Mouse (Mus musculus) fat pad, adult 2 months (tissue): Measurements from ENCODE around the gene Ifi35.
"Not testable (repeated sequence)": the region's sequence is repeated elsewhere in the genome, so short reads cannot be mapped to it uniquely, and the experiment has no call there.

Experiments used
- DNase-seq: peaks from one replicate; pipeline ENCODE4 v3.0.0-alpha.2; 2011; ENCODE audit warnings: low read depth, low spot score; ENCODE audit errors: extremely low read depth

Gene Ifi35

DNA sequence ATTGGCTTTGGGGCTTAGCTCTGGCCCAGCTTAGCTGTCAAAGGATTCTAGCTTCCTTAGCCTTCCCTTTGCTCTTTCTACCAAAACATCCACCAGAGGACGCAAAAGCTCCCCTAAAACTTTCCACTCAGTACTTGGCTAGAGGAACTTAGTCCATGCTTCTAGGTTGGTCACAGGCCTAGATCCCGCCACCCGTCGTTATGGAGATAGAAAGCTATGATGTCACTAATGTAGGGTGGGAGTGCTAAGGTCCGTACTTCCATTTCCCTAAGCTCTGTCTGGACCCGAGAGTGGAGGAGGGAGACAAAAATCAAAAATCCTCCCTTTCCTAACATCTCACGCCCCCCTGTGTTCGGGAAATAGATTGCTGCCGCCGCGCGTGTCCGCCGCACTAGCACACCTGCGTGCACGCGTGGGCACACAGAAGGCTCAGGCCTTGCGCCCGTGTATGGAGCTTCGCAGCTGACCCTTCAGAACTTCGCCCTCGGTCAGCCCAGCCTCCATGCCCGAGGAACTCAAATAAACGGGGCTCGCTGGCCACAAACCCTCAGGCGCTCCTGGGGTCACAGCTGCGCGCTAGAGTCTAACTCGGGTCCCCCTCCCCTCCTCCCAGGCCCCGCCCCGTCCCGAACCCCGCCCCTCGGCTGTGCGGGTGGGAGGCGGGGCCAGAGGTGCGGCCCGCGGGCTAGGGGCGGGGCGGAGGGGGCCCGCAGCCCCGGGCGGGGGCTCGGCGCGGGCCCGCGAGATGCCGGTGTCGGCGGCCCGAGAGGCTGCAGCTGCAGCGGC is 19.5 kb downstream of the Ifi35 start:
- no peak for DNase-seq

DNA sequence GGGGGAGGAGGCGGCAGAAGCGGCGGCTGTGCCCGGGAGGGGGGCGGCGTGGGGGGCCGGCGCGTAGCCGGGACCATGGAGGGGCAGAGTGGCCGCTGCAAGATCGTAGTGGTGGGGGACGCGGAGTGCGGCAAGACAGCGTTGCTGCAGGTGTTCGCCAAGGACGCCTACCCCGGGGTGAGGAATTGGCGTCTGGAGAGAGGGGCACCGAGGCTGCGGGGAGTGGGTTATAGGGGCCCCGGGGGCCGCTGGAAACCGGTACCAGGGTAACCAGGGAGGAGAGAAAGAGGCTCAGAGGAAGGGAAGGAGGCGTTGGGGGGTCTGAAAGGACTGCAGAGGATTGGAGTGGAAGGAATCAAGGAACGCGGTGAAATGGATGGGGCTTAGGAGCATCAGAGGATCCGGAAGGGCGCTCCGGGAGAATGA is 20.1 kb downstream of the Ifi35 start:
- no peak for DNase-seq

DNA sequence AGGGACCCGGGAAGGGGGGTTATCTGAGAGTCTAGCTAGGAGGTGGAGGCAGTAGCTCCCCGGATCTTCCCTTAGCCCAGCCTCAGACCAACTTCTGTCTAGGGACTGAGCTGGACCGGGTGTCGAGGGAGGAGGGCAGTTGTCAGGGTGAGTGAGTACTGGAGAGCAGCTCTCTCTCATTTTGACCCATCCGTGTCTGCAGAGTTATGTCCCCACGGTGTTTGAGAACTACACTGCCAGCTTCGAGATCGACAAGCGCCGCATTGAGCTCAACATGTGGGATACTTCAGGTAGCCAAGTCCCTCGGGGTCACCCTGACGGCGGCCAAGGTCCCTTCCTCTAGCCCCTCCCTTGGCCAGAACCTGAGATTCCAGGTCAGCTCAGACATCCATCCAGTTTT is 20.5 kb downstream of the Ifi35 start:
- DNase-seq, result no peak

DNA sequence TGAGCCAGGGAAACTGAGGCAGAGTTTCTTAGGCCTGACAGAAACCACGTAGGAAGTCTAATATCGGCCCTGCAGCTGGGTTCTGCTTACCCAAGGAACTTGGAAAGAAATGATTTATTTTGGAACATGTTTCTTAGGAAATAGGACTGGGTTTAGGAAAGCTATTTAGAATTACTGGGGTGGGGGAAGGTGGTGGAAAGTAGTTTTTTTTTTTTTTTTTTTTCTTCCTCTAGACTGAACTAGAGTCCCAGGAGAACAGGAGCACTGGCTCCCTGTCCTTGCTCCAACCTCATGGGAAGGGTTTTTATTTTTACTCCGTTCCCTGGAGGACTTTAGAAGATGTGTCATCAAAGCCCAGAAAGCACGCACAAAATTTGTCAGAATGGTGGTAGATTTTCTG is 20.9 kb downstream of the Ifi35 start:
- no peak for DNase-seq

DNA sequence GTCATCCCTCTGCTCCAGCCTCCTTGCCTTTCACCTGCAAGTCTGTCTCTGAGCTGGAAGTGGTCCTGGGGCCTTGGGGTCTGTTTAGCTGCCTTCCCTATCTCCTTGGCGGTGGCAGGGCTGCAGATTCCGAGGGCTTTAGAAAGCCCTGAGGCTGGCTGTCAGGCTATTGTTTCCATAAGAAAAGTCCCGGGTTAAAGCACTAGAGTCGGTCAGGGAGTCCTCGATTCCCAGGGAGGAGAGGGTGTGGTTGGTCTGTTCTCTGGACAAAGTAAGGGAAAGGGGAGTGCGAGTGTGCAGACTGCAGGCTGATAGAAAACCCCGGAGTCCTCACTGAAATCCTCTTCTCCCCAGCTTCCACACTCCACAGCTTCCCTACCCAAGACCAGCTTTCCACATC is 22.0 kb downstream of the Ifi35 start:
- no peak for DNase-seq

DNA sequence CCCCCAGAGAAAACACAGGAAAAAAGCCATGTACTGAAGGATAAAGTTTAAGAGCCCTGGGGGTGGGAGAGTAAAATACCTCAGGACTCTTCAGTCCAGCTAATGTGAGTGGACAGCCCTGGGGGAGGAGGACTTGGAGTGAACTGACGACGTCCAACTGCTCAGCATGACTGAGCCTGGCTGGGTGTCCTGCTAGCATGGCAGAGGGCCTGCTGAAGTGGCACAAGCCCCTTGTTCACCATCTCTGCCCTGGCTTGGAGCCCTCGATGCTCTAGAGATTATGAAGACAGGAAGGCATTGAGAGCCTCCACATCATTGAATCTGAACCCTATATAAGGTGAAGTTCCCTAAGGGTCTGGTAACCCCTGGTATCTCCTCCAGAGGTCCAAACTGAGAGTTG is 23.7 kb downstream of the Ifi35 start:
- DNase-seq, result no peak

DNA sequence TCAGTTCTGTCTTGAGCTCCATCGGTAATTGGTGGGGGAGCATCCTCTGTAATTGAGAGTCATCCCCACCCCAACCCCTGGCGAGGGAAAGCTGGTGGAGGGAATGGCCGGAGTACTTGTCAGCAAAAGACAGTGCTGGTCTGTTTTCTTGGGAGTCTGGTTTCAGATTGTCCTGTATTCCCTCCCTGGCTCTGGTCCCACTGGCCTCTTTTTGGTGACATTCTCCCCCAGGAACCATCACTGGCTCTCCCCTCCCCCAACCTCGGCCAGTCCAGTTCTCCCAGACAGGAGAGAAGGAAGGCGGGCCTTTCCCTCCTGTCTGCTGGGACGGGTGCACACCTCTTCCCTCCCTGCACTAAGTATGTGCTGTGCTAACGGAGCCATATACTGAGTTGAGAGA is 24.1 kb downstream of the Ifi35 start:
- no peak for DNase-seq

DNA sequence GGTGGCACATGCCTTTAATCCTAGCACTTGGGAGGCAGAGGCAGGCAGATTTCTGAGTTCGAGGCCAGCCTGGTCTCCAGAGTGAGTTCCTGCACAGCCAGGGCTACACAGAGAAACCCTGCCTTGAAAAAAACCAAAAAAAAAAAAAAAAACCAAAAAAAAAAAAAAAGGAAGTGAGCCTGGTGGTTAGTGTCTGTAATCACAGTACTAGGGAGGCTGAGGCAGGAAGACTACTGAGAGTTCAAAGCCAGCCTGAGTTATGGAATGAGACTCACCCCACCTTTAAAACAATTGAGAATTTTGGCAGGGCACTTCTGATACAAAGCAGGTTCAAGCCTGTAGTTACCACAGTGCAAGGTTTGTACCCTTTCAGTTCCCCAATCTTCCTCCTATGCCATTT is 25.5 kb downstream of the Ifi35 start:
- not testable (repeated sequence) for DNase-seq

DNA sequence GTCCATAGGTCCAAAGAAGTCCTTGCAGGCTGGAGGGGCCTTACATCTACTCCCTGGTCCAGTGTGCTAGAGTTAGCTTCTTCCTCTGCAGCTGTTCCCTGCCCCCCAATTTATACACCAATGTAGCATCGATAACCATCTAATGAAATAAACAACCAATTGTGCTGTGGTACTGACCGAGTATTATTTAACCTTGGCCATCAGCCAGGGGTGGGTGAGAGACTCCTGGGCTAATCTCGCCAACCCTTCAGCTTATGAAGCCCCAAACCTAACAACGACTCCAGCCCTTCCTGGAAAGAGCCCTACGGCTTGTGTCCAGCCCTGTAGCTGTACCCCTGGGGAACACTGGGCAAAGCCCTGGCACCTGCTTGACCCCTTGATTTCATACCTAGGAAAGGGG is 26.1 kb downstream of the Ifi35 start:
- no peak for DNase-seq

DNA sequence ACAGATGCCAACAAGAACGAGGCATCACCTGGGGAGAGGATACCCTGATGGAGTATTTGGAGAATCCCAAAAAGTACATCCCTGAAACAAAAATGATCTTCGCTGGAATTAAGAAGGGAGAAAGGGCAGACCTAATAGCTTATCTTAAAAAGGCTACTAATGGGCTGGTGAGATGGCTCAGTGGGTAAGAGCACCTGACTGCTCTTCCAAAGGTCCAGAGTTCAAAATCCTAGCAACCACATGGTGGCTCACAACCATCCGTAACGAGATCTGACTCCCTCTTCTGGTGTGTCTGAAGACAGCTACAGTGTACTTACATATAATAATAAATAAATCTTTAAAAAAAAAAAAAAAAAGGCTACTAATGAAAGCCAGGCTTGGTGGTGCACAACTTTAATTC is 28.2 kb downstream of the Ifi35 start:
- not testable (repeated sequence) for DNase-seq

DNA sequence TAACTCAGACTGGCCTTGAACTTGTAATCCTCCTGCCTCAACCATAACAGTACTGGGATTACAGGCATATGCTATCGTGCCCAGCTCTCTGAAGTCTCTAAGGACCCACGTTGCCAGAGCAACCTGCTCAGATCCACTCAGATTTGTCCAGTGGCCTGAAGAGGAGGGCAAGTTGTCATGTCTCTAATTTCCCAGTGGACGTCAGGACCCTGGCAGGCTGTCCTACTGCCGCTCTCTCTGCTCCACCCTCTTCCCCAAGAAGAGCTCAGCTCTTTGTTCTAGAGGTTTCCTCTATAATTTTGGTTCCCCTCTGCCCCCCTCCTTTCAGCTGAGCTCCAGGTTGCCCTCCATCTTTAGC is 29.0 kb downstream of the Ifi35 start:
- DNase-seq, result no peak

DNA sequence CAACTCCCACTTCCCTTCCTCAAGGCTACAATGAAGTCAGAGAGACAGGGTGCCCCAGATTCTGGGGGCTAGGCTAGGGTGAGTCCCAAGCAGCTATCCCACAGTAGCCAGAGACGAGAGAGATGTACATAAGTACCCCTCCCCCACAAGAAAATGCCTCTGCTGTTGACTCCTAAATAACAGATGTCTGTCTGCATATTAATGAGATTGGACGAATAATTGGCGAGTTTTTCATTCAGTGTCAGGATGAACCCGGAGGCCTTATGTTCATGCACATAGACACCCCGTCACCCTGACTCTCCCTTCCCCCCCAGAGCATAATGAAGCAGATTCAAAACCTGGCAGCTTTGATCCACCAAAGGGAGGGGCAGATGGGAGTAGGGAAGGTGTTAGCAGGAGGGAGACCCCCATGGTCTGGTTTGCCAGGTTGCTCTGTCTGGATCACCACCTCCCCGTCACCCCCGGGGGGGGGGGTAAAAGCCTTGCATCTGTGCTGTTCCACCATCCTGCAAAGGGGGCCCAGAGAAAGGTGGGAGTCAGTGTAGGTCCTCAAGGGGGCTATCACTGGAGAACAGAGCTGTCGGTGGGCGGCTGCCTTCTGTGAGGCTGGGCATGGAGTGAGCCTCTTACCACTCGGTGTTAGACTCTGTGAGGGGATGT is 29.5 kb downstream of the Ifi35 start:
- DNase-seq, result no peak

DNA sequence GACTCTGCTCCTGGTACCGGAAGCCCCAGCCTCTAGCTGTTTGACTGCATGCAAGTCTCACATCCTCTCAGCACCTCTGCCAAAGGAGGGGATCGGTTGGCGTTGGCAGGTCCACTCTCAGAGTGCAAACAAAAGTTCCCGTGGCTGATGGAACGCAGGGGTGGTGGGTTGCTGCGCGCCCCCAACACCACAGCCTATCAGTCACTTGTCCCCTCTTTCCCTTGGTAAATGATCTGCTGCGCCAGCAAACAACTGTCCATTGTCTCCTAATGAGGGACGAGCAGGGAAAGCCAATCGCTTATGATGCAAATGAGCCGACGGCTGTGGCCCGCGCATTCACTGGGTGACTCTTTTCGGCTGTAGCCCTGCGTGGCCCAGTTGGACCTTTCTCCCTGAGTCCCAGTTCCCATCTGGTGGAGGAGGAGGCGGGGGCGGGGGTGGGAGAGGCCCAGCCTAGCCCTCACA is 31.0 kb downstream of the Ifi35 start:
- no peak for DNase-seq

DNA sequence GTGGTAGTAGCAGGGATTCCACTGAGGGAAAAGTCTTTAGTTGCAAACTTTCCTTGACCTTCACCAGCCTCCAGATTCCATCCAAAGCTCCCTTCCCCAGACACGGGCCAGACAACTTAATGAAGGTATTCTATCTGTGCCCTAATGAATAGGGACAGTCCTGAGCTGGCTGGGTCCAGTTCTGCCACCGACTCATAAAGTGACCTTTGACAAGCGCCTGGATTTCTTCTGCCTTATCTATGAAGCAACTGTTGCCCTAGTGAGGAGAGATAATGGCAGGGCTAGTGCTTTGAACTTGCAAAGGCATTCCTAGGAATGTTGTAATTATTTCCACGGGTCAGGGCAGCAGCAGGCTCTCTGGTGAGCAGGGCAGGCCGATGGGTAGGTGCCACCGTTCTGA is 32.7 kb downstream of the Ifi35 start:
- DNase-seq, result no peak

DNA sequence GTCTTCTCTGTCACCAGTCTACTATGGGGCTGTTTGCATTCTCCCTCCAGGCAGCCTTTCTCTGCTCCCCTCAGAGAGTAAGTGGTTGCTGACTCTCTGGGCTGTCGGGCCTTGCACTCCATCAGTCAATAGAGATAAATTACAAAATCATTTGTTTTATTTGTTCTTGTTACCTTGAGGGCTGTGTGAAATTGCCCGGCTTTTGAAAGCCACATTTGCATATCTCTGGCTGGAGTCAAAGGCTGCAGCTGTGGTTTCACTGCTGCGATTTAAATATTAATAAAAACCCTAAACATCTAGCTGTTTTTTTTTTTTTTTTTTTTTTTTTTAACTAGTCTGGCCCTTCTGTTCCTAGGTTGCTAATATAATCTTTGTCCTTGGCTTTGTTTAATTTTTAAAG is 35.6 kb downstream of the Ifi35 start:
- DNase-seq, result no peak

DNA sequence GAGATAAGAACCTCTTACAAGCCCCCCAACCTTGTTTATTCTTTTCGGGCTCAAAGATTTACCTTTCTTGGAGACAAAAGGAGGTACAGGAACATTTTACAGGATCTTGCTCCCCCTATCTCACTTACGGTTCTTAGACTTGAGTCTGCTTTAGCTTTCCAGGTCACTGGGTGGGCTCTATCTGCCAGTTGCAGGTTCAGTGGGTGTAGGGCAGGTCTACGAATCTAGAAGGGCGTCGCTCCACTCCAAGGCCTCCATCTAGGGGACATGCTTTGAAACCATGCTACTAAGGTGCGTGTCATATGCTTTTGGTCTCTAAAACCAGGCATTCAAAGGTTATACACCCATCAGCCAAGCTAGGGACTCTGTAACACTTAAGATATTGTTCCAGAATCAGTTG is 36.0 kb downstream of the Ifi35 start:
- no peak for DNase-seq

DNA sequence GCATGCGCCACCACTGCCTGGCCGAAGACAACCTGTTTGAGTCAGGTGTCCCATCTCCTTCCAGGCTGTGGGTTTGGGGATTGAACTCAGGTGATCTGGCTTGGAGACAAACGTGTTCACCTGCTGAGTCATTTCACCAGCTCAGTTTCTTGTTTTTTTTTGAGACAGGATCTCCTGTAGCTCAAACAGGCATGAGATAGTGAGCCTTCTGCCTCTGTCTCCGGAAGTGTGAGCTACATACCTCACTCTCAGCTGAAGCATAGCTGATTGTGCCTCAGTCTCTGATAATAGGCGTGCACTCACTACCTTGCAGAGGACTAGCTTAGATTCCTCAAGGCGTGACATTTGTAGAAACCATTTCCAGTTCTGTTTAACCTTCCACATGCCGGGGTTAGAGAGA is 36.6 kb downstream of the Ifi35 start:
- DNase-seq, result no peak

DNA sequence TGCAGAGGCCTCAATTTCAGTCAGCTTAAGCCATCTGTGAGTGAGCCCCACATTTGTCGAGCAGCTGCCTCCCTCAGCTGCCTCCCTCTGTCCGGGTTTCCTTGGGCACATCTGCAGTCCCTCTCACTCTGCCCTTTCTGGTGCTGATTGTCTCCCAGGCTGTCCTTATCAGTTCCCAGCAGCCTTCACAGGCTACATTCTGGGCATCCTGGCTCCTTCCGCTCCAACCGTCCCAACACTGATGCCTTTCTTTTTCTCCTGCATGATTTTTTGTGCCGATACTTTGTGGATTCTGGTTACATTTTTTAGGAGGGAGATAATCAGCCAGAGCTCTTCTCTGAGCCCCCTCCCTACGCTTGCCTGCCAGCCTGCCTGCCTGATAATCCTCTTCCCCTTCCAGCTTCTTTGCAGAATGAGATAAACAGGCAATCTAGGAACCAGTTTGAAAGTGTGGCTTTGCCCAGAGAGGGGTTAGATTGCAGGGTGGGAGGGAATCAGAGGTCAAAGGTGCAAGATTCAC is 37.4 kb downstream of the Ifi35 start:
- DNase-seq, result no peak

DNA sequence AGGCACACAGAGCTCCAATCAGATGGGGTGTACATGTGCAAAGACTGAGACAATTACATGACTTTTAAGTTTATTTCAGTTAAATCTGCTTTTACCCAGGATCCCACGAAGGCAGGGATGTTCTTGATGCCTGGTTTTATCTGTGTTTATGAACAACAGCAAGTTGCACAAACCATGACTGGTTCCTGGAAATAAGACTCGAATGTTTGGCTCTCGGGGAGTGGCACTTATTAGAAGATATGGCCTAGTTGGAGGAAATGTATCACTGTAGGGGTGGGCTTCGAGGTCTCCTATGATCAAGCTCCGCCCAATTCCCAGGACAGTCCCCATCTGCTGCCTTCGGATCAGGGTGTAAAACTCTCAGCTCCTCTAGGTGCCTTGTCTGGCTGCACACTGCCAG is 37.9 kb downstream of the Ifi35 start:
- DNase-seq, result no peak

DNA sequence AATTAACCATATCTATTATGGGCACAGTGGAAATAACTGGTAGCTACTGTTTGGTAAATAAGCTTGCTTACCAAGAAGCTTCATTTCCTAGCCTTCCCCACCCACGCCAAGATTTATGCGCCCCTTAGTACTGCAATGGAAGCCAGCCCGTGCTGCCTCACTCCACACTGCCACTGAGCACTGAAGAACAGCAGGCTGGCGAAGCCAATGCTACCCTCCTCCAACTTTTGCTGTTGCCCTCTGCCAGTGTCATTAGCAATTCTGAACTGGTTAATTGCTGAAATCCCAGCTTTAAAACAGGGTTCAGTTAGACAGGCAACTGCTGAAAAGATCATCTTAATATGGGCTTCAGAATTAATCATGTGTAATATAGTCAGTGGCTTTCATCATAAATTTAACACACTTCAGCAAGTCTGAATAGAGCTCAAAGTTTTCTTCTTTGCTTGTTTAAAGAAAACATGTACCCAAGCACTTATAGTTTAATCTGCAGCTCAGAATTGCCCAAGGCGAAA is 58.1 kb downstream of the Ifi35 start:
- DNase-seq, result no peak

DNA sequence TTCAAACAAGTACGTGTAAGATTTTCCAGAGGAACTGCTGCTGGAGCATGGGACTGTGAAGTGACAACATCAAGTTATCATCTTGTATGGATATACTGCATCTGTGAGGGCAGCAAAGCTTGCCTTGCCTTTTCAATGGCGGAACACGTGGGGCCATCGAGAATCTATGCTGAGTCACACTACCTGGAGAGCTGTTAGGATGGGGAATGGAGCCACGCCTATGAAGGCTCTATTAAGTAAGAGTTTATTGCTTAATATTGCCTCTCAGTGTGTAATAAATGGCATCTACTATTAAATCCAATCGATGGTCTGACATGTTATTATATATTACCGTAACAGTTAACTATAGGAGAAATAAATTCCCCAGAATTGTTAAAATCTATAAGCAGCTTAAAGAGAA is 58.9 kb downstream of the Ifi35 start:
- DNase-seq, result no peak
